ENCODE assay signal across 9 mouse cellular contexts in genomic region chr9:15529275-15529964, GRCm38 (mm10). TPM values are rescaled to one million over a fixed set of nuclear protein-coding genes. Genes with fewer than 3 reads are reported as not detected.
A peak's percentile ranks its signal among the peaks of the same experiment; 100 is the strongest.
DNase-seq lines count a peak whose midpoint lies in the region; ATAC-seq lines count a peak whose summit lies in the region.
"Had no signal": no experiment of that assay in that cellular context is flagged by ENCODE, and none has a peak within 500 bp of the region (broad histone marks: within the 10 kb centered on the region; RNA-seq: fewer than 3 reads in every experiment).

No protein-coding gene starts in this region.

- peak; percentile 21 for DNase-seq in embryonic facial prominence, embryonic 11.5 days (ENCODE audit: low spot score)
- DNase-seq in embryonic facial prominence, embryonic 10.5 days (ENCODE audit: low spot score), result no peak
- DNase-seq in 3T3-L1 (ENCODE audit: low read depth, low spot score), result peak; percentile 3
- peak; percentile 80 to 84 for DNase-seq in cerebellum, postnatal 14 days
- peak; percentile 71 to 73 for DNase-seq in kidney, postnatal 25 days
- no peak for DNase-seq in right cerebral cortex, postnatal 10 days (ENCODE audit: low spot score in 2 of 2)

- no peak overlapping the region for H3K4me3 ChIP-seq in embryonic facial prominence, embryonic 11.5 days (ENCODE audit: low read depth, low read length)
- H3K4me3 ChIP-seq in embryonic facial prominence, embryonic 10.5 days, result no peak overlapping the region
- no peak overlapping the region for H3K4me3 ChIP-seq in neural tube, embryonic 14.5 days (ENCODE audit: low read depth, low read length)
- H3K4me3 ChIP-seq: erythroblast, embryonic 14.5 days had no signal

- 60% methylated on average over 8 of the region's 8 CpGs for WGBS in embryonic facial prominence, embryonic 11.5 days
- WGBS in embryonic facial prominence, embryonic 10.5 days, result 70% methylated on average over 8 of the region's 8 CpGs
- WGBS in neural tube, embryonic 14.5 days, result 60% methylated on average over 8 of the region's 8 CpGs

- H3K4me2 ChIP-seq in embryonic facial prominence, embryonic 11.5 days (ENCODE audit: low read depth, low read length), result no peak overlapping the region
- H3K4me2 ChIP-seq in neural tube, embryonic 14.5 days (ENCODE audit: low read depth, low read length), result no peak overlapping the region

- no peaks in the 10 kb centered on the region for H3K36me3 ChIP-seq in embryonic facial prominence, embryonic 11.5 days (replicated peaks; ENCODE audit: control insufficient read depth, insufficient read depth, low read depth, low read length)
- H3K36me3 ChIP-seq in embryonic facial prominence, embryonic 10.5 days (replicated peaks), result 0 out of 2 replicates have a peak, but pooled peaks cover 11% of the 10 kb centered on the region
- H3K36me3 ChIP-seq in neural tube, embryonic 14.5 days (ENCODE audit: control insufficient read depth, insufficient read depth, low read length), result no peaks in the 10 kb centered on the region

- no peak overlapping the region for H3K27ac ChIP-seq in embryonic facial prominence, embryonic 11.5 days (replicated peaks; ENCODE audit: low read depth, low read length)
- H3K27ac ChIP-seq in embryonic facial prominence, embryonic 10.5 days (replicated peaks), result no peak overlapping the region
- no peak overlapping the region for H3K27ac ChIP-seq in neural tube, embryonic 14.5 days (ENCODE audit: low read depth, low read length)

- ATAC-seq in embryonic facial prominence, embryonic 11.5 days (replicated peaks; ENCODE audit: insufficient number of reproducible peaks, low FRiP score, low TSS enrichment, low read depth), result peak; percentile 57; the same call in 1 of the 2 replicates
- peak; percentile 65; the same call in 1 of the 2 replicates for ATAC-seq in neural tube, embryonic 14.5 days (ENCODE audit: low read depth)
- ATAC-seq in erythroblast, adult 5-6 weeks (replicated peaks; ENCODE audit: low FRiP score, poor library complexity, severe bottlenecking), result no peak

- H3K9ac ChIP-seq in embryonic facial prominence, embryonic 11.5 days (replicated peaks; ENCODE audit: low read length), result no peak overlapping the region
- H3K9ac ChIP-seq in neural tube, embryonic 14.5 days (replicated peaks; ENCODE audit: low read depth, low read length), result no peak overlapping the region

- no peaks in the 10 kb centered on the region for H3K9me3 ChIP-seq in embryonic facial prominence, embryonic 11.5 days (replicated peaks; ENCODE audit: control insufficient read depth, low read length)
- H3K9me3 ChIP-seq in embryonic facial prominence, embryonic 10.5 days, result no peaks in the 10 kb centered on the region
- H3K9me3 ChIP-seq in neural tube, embryonic 14.5 days (ENCODE audit: control insufficient read depth, low read length), result no peaks in the 10 kb centered on the region

- H3K27me3 ChIP-seq in embryonic facial prominence, embryonic 11.5 days (ENCODE audit: control insufficient read depth, insufficient read depth, low read length), result no peaks in the 10 kb centered on the region
- H3K27me3 ChIP-seq in embryonic facial prominence, embryonic 10.5 days (replicated peaks; ENCODE audit: low read depth, poor library complexity, severe bottlenecking), result no peaks in the 10 kb centered on the region
- H3K27me3 ChIP-seq in neural tube, embryonic 14.5 days (ENCODE audit: control insufficient read depth, insufficient read depth, low read length), result no peaks in the 10 kb centered on the region

- no peaks in the 10 kb centered on the region for H3K4me1 ChIP-seq in embryonic facial prominence, embryonic 11.5 days (ENCODE audit: control insufficient read depth, insufficient read depth, low read length)
- H3K4me1 ChIP-seq in embryonic facial prominence, embryonic 10.5 days, result peaks cover 47% of the 10 kb centered on the region
- H3K4me1 ChIP-seq in neural tube, embryonic 14.5 days (ENCODE audit: control insufficient read depth, insufficient read depth, low read length), result 0 out of 2 replicates have a peak, but pooled peaks cover 3% of the 10 kb centered on the region

RNA-seq across cellular contexts. Expression of gene Smco4, which starts 36.2 kb away (rescaled TPM):
- 3.5 and 4.8 TPM in 2 replicates for polyA plus RNA-seq in embryonic facial prominence, embryonic 11.5 days (2014; fragmentation: Nextera tagmentation; extraction: Ambion mirVana)
- 2.5 and 2.6 TPM in 2 replicates for polyA plus RNA-seq in embryonic facial prominence, embryonic 10.5 days (2016; fragmentation: Nextera tagmentation; extraction: Ambion mirVana)
- 1.6 TPM in 2 replicates for polyA plus RNA-seq in neural tube, embryonic 14.5 days (2014; fragmentation: Nextera tagmentation; extraction: Ambion mirVana)
- 7.1 TPM in 1 of 2 replicates, not detected in the other for total RNA-seq in erythroblast, adult 5-6 weeks (2015; ENCODE audit: low replicate concordance)
- total RNA-seq in erythroblast, adult 5-6 weeks (2017; ENCODE audit: low replicate concordance), result 2.5 TPM in 1 of 2 replicates, not detected in the other

Comparison
In these comparisons a context has a peak if more than half of its experiments do, and no peak if none do; other contexts are left out.
1. DNase-seq: peak in embryonic facial prominence, embryonic 11.5 days (single experiment), 3T3-L1 (single experiment), cerebellum, postnatal 14 days (2 of 2) and kidney, postnatal 25 days (2 of 2); none in embryonic facial prominence, embryonic 10.5 days (single experiment) and right cerebral cortex, postnatal 10 days (0 of 2).